Mouse (Mus musculus): ENCODE results near the gene Pkp3.

- no peak for TF ChIP-seq EP300 (IDR thresholded peaks at IDR 0.05; ENCODE audit: low read depth)
- no peak for TF ChIP-seq CTCF (IDR thresholded peaks at IDR 0.05; ENCODE audit: low read depth)
Observed at GRCm38 (mm10) chr7:141064576-141064975, 13.4 kb upstream of the Pkp3 start.

Measured in liver, embryonic 14.5 days (tissue).